Mouse (Mus musculus) hindbrain, postnatal 0 days (tissue): ENCODE measurements at regions not wholly inside any gene's neighbourhood (a gene's known extent, or its start where the extent isn't known, plus 50 kb on each side); places are given as distances from the start of the nearest gene placed in this dataset.

Experiments used
- ATAC-seq: fragments of 200-750 bp; cut with Nextera tagmentation; 2 replicates; pipeline ENCODE4 v1.8.0; 2017; ENCODE audit warnings: mild to moderate bottlenecking, moderate TSS enrichment, moderate library complexity
- DNase-seq: peaks from one replicate; pipeline ENCODE4 v3.0.0-alpha.2; 2015; ENCODE audit warnings: low spot score
- H3K27ac ChIP-seq: fragments of 300-500 bp; sonication (generic); 2 replicates; pipeline ENCODE4 v1.5.1; 2014; ENCODE audit warnings: mild to moderate bottlenecking
- H3K27me3 ChIP-seq: fragments of 300-500 bp; sonication (generic); 2 replicates; pipeline ENCODE4 v1.6.1; 2014; ENCODE audit warnings: low read length, mixed read lengths; ENCODE audit not compliant: insufficient read depth
- H3K36me3 ChIP-seq: fragments of 300-500 bp; sonication (generic); 2 replicates; pipeline ENCODE4 v1.6.1; 2014; ENCODE audit warnings: low read length, mixed read lengths; ENCODE audit not compliant: insufficient read depth
- H3K4me1 ChIP-seq: fragments of 300-500 bp; sonication (generic); 2 replicates; pipeline ENCODE4 v1.6.1; 2014; ENCODE audit warnings: antibody characterized with exemption, low read length, mixed read lengths; ENCODE audit not compliant: insufficient read depth
- H3K4me2 ChIP-seq: fragments of 300-500 bp; sonication (generic); 2 replicates; pipeline ENCODE4 v1.6.1; 2014; ENCODE audit warnings: low read depth, mild to moderate bottlenecking, low read length, moderate library complexity, mixed read lengths
- H3K4me3 ChIP-seq: fragments of 300-500 bp; sonication (generic); 2 replicates; pipeline ENCODE4 v1.5.1; 2014; ENCODE audit warnings: low read length
- H3K9ac ChIP-seq: fragments of 300-500 bp; sonication (generic); replicated peaks from 2 replicates; pipeline ENCODE4 v1.6.1; 2014; ENCODE audit warnings: mild to moderate bottlenecking, low read length, moderate library complexity, mixed read lengths
- H3K9me3 ChIP-seq: fragments of 300-500 bp; sonication (generic); 2 replicates; pipeline ENCODE4 v1.6.1; 2016; ENCODE audit warnings: low read length, mixed read lengths
- CTCF ChIP-seq: IDR thresholded peaks from 2 replicates; pipeline ENCODE4 v1.5.1; 2016; ENCODE audit warnings: antibody characterized with exemption, control low read depth, low read depth
- WGBS: fragments of 180-500 bp; shearing (Covaris S2); extraction: QIAGEN DNeasy Blood & Tissue Kit; methylation state at CpG from one replicate; pipeline ENCODE4 v1.1.7; 2014; 5-methylcytosine and 5-hydroxymethylcytosine counted together

GRCm38 (mm10) chr10:56566836-56567442 lies 189.8 kb downstream of the Gja1 start:
- Histone ChIP-seq H3K36me3 (no peaks in the 10 kb centered on the region), H3K4me3 (no peak overlapping the region), H3K9me3 (no peaks in the 10 kb centered on the region), H3K27me3 (no peaks in the 10 kb centered on the region), H3K4me1 (no peaks in the 10 kb centered on the region), H3K9ac (no peak overlapping the region), H3K27ac (no peak overlapping the region), H3K4me2 (no peak overlapping the region)
- no peak for TF ChIP-seq CTCF
- DNase-seq (no peak), ATAC-seq (no peak)
- WGBS: 89% methylated on average over 12 of the region's 12 CpGs

DNA sequence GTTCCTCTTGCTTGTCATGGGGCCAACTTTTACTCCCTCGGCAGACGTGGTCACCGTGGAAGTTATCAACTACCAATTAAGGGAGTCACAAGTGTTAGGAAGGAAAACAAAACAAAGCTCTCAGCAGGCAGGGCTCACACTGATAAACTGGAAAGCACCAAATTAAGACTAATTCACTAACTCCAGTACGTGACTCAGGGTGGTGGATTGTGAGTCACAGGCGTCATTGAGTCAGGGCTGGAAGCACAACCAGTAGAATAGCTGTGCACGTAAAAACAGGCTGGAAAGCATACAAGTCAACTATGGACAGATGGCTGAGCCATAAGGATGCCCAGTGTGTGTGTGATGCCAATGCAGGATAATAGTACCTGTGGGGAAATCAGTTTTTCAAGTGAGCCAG lies 204.9 kb downstream of the Gja1 start:
- Histone ChIP-seq H3K4me1 (no peaks in the 10 kb centered on the region), H3K9me3 (no peaks in the 10 kb centered on the region), H3K27me3 (no peaks in the 10 kb centered on the region), H3K4me3 (no peak overlapping the region), H3K27ac (no peak overlapping the region), H3K36me3 (no peaks in the 10 kb centered on the region), H3K4me2 (no peak overlapping the region), H3K9ac (no peak overlapping the region)
- DNase-seq (peak; percentile 67), ATAC-seq (peak; percentile 86)
- TF ChIP-seq CTCF: no peak
- 49% methylated on average over 6 of the region's 6 CpGs for WGBS

- H3K4me1 ChIP-seq: no peaks in the 10 kb centered on the region
- H3K36me3 ChIP-seq: no peaks in the 10 kb centered on the region
- H3K4me3 ChIP-seq: no peak overlapping the region
- no peak overlapping the region for H3K4me2 ChIP-seq
- H3K27ac ChIP-seq: no peak overlapping the region
- no peak for ATAC-seq
- no peaks in the 10 kb centered on the region for H3K27me3 ChIP-seq
- 55% methylated on average over 2 of the region's 2 CpGs for WGBS
- DNase-seq: no peak
- H3K9me3 ChIP-seq: no peaks in the 10 kb centered on the region
- TF ChIP-seq CTCF: no peak
- no peak overlapping the region for H3K9ac ChIP-seq
Observed at GRCm38 (mm10) chr10:56587205-56587604, 210.1 kb downstream of the Gja1 start.

- Histone ChIP-seq H3K9me3 (no peaks in the 10 kb centered on the region), H3K4me2 (no peak overlapping the region), H3K9ac (no peak overlapping the region), H3K27ac (no peak overlapping the region), H3K4me1 (no peaks in the 10 kb centered on the region), H3K36me3 (no peaks in the 10 kb centered on the region), H3K4me3 (no peak overlapping the region), H3K27me3 (no peaks in the 10 kb centered on the region)
- TF ChIP-seq CTCF: no peak
- no peak for ATAC-seq
- DNase-seq: no peak
- WGBS: 83% methylated on average over 5 of the region's 5 CpGs
Observed at GRCm38 (mm10) chr10:56597382-56597781, 220.3 kb downstream of the Gja1 start.

DNA sequence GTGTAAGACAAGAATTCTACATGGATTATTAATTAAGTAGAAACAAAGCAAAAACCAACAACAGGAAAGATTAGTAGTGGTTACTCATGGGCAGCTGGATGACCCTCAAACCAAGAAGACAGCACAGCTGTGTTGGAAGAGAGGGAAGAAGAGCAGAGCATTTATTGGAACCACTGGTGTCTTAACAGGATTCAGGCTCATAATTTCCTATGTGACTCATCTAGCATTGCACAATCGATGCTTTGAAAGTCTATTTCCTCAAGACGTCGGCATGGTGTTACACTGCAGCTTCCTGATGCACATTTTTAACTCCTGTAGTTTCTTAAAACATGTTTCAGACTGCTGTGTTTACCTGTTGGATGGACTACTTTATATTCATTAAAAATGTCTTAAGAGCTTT lies 221.1 kb downstream of the Gja1 start:
- H3K27ac ChIP-seq: no peak overlapping the region
- no peak for ATAC-seq
- H3K4me3 ChIP-seq: no peak overlapping the region
- no peaks in the 10 kb centered on the region for H3K9me3 ChIP-seq
- DNase-seq: no peak
- H3K4me1 ChIP-seq: no peaks in the 10 kb centered on the region
- WGBS: 79% methylated on average over 3 of the region's 3 CpGs
- H3K27me3 ChIP-seq: no peaks in the 10 kb centered on the region
- no peaks in the 10 kb centered on the region for H3K36me3 ChIP-seq
- no peak overlapping the region for H3K9ac ChIP-seq
- TF ChIP-seq CTCF: no peak
- no peak overlapping the region for H3K4me2 ChIP-seq

GRCm38 (mm10) chr10:56599923-56600322 lies 222.8 kb downstream of the Gja1 start:
- TF ChIP-seq CTCF: no peak
- H3K36me3 ChIP-seq: no peaks in the 10 kb centered on the region
- no peaks in the 10 kb centered on the region for H3K4me1 ChIP-seq
- H3K4me2 ChIP-seq: no peak overlapping the region
- no peak for DNase-seq
- 81% methylated on average over 4 of the region's 4 CpGs for WGBS
- no peak overlapping the region for H3K9ac ChIP-seq
- no peaks in the 10 kb centered on the region for H3K9me3 ChIP-seq
- H3K27me3 ChIP-seq: no peaks in the 10 kb centered on the region
- H3K27ac ChIP-seq: no peak overlapping the region
- no peak for ATAC-seq
- no peak overlapping the region for H3K4me3 ChIP-seq

DNA sequence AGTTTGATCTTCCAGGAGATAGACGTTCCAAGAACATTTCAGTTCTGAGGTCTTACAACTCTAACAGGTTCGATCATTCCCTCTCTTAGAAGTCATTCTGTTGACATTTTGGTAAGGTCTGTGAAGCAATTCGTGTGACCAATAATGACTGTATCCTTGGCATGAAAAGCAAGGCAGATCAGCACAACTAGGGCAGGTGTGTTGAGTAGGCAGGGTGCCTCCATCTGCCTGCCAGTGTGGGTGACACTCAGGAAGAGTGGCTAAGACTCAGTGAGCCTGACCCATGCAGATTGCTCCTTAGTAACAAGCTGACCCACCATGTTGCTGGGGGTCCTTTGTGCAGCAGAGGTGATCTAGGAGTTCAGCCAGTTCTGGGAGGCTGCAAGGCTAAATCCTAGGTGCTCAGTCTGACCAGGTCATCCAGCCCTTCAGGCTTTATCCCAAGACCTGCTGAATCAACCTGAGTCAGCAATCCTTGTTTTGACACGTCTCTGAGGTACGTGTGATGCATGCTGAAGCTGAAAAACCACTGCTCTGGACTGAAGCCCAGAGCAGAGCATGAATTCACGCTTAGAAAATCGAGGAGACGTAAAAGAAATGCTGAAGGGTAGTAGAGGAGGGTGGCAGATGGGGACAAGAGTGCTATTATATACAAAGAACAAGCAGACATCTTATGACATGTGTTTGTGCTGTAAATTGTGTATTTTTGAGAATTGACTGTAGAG lies 234.6 kb downstream of the Gja1 start:
- Histone ChIP-seq H3K4me1 (no peaks in the 10 kb centered on the region), H3K4me2 (no peak overlapping the region), H3K9me3 (no peaks in the 10 kb centered on the region), H3K27me3 (no peaks in the 10 kb centered on the region), H3K9ac (no peak overlapping the region), H3K36me3 (no peaks in the 10 kb centered on the region), H3K4me3 (no peak overlapping the region), H3K27ac (no peak overlapping the region)
- 62% methylated on average over 8 of the region's 8 CpGs for WGBS
- ATAC-seq (peak; percentile 70; the same call in 1 of the 2 replicates), DNase-seq (peak; percentile 58)
- TF ChIP-seq CTCF: no peak
